Mouse (Mus musculus) mature B cell (primary cell): Measurements from ENCODE around the gene Col6a6.

Source experiments
- in situ Hi-C: fragments of 300-500 bp; cut with MboI; formaldehyde crosslinking; loops from 2 replicates; pipeline ENCODE4 v1.14.3; 2019

Gene Col6a6

DNA sequence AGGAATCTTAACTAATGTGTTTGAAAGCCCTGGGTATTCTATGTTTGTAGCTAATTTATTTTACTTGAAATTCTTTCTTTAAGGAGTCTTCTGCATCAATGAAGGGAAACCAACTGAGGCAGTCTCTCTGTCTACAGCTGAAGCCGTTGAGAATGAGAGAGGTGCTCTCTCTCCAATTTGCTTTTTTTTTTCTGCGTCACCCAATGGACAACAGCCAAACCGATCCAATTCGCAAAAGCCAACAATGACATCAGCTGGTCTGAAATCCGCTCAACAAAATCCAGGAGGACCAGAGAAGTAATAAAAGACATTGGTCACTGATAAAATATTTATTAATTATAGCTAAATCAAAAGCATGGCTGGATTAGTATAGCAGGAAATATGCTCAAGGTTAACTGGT is 26.5 kb downstream of the Col6a6 start:
- in situ Hi-C loops: no loop called here

DNA sequence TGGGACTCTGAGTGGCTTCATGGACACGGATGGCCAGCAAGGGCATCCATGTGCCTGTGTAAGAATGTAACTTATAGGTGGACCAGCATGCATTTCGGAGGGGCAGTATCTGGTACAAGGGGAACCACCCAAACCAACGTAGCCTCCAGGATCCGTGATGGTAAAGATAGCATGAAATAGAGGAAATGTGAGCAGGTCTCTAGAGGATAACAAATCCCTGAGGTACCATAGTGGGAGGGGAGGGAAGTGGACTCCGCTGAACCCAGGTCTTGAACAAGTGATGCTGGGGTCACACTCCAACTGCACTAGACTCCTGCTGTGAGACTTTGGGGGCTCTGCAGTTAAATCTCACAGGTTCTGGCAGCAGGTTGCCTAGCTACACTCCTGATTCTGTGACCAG is 27.7 kb downstream of the Col6a6 start:
- in situ Hi-C loops: no loop called here

DNA sequence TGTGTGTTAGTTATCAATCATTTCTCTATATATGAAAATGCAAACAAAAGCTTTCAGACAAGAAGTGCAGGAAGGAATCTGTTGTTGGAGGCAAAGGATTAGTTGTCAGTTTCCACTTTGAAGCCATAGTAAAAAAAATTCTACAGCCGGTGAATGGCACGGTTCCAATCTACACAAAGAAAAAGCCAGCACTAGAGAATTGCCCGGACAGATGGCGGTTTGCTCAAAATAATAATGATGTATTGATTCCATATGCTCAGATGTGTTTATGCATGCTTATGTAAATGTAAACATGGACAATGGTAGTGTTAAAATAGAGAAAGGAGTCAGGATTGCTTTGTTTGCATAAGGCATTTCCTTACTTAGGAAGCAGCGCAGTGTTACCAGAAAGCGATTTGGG is 31.8 kb downstream of the Col6a6 start:
- in situ Hi-C loops: no loop called here

DNA sequence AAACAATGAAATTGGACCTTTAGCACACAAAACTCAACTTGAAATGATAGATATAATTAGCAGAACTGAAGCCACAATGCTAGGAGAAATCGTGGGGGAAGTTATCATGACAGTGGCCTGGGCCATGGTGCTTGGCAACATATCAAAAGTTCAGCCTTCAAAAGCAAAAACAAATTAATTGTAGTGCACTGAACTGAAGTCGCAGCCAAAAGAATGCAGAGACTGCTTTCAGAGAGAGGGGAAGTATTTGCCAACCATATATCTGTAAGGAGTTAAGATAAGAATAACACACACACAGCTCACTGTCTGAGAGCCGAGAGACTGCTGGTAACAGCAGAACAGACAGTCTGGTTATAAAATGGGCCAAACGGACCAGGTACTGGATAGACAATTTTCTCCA is 33.0 kb downstream of the Col6a6 start:
- in situ Hi-C loops: no loop called here

DNA sequence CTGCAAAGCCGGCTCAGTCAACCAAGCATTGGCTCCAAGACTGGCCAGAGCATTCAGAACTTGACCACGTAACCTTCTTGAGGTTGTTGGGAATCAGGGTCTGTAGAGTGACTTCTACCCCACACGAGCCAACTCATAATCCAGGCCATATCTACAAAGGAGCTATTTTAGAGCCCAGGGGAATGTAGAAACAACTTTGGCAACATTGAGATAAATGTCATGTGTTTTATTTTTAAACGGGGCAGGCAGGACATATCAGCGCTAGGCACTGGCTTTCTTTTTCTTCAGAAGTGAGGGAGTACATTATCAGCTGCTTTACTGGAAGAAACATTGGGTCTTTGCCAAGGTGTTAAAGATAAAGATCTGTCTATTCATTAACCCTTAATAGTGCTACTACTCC is 36.1 kb downstream of the Col6a6 start:
- in situ Hi-C loops: no loop called here

DNA sequence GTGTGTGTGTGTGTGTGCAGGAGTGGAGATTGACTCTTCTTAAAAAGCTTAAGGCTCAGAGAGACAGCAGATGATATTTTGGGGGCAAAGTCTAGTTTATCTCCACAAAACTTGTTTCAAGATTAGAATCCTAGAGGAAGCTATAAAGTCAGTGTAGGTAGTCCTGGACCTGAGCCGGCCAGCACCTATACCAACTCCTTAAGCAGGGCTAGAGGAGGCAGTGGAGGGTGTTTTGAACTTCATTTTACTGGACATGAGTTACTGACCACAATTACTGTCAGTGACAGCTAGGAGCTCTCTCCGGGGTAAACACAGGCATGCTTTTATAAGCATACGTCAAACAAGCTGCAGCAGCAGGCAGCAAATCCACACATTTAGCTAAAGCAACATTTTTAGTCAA is 39.8 kb downstream of the Col6a6 start:
- in situ Hi-C loops: no loop called here

DNA sequence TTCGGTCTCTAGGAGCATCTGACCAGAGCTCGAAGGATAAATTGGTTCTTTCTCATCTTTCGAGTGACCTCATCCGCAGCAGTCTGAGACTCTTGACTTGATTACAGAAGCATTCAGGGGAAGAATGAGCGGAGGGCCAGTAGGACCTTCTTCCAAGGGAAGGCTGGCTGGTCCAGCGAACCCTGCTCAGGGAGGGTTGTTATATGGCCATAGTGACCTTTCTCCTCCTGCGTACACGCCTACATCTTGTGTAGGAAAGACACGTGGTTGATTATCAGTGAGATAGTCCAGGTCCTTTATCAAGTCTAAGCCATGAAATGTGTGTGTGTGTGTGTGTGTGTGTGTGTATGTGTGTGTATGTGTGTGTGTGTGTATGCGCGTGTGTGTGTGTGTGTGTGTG is 40.2 kb downstream of the Col6a6 start:
- in situ Hi-C loops: no loop called here

DNA sequence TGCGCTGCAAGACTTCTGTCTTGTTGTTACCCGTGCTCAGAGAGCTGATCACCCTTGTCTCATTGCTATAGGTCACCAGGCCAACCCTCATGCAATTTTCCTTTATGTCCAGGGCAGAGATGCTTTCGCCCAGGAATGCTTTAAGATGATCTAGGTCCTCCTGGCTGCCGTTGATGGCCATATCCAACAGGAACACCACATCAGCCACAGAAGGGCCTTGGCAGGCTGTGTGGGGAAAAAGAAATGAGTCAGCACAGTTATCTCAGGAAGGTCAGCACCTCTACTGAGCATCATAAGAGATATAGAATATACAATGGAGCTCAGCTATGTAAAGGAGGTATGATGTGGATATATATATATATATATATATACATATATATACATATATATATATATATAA is 43.9 kb downstream of the Col6a6 start:
- in situ Hi-C loops: no loop called here

DNA sequence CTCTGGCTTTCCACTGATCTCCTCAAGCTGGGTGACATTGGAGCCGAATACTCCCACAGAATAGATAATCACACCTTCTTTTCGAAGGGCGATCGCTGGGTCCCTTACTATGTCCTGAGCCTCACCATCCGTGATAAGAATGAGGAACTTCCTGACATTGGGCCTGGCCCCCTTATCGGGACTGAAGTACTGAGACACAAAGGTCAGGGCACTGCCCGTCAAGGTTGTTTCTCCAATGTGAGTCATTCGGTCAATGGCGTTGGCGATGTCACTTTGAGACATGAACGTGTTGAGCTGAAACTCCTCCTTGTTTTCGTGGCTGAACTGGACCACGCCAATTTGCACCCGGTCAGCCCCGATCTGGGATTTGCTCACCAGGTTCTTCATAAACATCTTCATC is 47.3 kb downstream of the Col6a6 start:
- in situ Hi-C loops: no loop called here

DNA sequence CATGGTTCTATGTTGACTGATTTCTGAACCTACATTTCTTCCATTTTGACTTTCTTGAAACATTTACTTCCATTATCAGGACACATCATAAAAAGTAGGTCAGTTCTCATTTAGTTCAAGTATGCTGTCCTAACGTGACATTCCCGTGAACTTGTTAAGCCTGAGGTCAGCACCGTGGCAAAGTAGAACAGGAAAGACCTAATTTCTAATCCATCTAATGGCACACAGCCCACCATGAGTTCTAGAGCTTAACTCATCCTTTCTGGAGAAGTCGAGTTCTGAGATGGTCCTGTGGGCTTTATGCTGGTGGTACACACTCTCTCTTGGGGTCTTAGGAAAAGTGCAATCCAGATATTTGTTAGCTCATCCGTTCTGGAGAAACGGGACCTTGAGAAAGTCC is 49.2 kb downstream of the Col6a6 start:
- in situ Hi-C loops: no loop called here

DNA sequence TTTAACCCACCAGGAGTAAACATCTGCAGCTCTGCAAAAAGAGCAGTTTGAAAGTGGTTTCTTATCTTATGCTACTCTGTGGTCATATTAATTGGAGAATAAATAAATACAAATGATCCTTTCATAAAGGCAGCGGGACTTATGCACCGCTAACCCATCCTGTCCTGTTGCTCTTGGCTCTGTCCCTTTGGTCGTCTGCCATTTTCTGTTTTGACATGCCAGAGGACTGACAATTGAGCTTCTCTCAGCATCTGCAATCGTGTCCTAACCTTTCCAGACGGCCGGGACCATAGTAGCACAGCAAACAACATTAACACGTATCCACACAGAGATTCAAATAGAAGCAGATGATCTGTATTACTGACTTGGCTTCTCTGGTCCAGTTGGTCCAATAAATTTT is 53.1 kb downstream of the Col6a6 start:
- in situ Hi-C loops: no loop called here

DNA sequence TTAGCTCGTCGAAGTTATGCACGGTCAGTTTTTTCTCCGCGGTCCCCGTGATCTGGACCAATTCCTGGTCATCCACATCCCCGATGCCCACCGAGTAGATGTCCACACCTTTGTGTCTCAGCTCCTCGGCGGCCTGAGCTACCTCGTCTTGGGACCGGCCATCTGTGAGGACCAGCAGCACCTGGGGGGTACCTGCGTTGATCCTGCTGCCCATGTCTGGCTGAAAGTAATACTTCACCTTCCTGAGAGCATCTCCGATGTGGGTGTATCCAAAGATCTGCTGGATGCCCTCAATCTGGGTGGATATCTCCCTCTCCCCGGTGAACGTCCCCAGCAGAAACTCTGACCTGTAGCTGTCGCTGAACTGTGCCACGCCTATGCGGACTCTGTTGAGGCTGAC is 53.6 kb downstream of the Col6a6 start:
- in situ Hi-C loops: no loop called here

DNA sequence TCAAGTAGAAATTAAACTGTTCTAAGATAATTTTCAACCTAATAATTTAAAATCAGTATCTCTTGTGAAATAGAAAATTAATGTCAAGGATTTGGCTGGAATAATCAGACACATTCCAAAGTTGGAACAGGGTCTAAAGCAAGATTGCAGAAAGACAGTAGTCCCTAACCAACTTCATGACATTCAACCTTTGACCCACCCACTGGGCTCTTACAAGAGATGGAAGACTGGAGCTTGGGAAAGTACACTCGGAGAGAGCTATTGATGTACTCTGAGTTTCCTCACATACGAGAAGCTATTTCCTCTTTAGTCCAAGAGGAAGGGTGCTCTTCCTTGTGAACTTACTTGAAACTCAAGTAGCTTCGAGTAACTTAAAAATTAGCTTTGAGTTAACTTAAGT is 56.6 kb downstream of the Col6a6 start:
- in situ Hi-C loops: no loop called here

DNA sequence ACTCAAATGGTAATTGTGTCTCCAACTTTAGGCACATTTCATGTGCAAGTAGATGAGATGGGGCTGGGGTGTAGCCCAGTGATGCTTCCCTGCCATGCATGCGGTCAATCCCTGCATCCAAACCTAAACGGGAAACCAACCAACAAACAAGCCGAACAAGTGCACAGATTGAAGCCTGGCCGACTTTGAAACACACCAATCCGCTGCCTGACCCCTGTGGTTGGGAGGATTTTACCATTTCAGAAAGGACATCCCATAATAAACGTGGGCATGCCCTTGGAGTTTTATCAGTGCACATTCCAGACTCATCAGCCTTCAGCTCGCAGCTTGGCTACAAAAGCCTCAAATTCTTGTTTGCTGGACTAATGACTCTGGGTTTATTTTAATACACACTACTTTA is 57.3 kb downstream of the Col6a6 start:
- in situ Hi-C loops: no loop called here

DNA sequence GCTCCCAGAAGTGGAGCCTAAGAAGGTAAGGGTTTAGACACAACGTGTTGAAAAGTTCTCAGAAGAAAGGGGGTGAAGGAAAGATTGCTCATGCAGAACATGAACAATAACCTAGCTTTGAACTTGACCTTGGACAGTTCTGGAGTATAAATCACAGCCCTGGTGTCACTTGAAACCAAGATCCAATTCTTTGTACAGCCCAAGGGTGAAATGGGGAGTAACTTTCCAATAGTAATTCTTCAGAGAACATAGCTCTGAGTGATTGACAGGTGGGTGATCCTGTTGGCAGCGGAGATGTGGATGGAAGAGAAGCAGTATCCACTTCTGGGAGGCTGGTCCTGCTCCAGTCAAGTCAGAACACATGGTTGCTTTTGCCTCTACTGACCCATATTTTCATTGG is 62.1 kb downstream of the Col6a6 start:
- in situ Hi-C loops: no loop called here

DNA sequence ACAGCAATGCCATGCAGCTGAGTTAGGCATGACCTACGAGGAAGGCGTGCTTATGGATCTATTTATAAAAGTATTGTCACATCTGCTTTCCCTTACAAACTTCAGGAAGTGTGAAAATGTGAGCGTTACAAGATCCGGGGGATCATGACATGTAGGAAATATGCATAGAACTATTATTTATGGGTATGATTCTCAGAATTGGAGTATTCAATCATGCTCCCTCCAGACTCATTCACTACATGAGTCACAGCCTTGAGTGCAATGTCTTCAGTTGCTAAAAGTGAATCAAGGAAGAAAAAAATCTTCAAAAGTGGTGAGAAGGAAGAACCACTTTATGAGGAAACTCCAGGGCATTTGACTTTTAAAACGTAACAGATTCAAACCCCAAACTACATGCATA is 63.3 kb downstream of the Col6a6 start:
- in situ Hi-C loops: no loop called here

DNA sequence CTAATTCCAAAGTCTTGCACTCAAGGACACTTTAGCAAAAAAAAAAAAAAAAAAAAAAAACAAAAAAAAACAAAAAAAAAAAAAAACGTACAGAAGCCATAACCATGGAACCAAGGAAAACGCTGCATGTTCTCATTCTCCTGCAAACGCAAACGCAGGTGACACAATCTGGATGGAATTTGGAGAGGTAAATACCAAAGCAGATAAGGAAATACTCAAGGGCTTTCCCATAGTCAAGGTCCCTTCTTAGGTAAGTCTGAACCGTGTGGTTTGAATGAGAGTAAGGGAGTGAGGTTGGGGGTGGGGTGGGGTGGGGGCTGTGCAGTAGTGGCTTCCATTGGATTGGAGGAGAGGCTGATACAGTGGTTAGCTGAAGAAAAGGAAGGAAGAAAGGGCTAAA is 63.8 kb downstream of the Col6a6 start:
- in situ Hi-C loops: no loop called here

DNA sequence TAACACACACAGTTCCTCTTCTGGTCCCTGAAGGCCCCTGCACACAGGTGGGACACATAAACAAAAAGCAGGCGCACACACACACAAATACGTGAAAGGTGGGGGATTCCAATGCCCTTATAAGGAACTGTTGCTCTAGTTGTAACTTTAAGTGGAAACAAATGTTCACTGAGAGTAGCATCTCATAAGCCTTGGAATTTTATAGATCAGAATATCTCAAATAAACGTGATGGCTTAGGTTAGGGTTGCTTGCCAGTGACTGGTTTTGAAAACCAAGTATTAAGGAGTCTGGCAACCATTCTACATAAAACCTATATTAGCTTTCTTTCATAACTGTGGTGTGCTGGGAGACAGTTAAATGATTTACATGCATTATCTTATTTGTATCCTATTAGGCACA is 64.3 kb downstream of the Col6a6 start:
- in situ Hi-C loops: no loop called here

DNA sequence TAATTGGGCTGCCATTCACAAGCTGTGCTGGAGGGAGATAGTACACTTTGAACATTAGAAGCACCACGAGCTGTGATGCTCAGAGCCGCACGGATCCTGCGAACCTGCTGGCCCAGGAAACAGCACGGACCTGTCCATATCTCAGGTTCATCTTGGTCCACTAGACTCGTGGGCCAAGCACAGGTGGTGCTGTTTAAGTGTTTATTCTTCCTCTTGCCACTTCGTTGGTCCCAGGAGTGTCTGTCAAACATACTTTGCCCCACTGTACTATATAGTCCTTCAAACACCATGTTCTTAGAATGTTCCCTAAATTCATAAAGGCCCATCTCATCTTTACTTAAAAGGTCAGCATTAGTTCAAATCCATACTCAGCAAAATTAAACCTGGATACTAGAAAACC is 65.7 kb downstream of the Col6a6 start:
- in situ Hi-C loops: no loop called here

DNA sequence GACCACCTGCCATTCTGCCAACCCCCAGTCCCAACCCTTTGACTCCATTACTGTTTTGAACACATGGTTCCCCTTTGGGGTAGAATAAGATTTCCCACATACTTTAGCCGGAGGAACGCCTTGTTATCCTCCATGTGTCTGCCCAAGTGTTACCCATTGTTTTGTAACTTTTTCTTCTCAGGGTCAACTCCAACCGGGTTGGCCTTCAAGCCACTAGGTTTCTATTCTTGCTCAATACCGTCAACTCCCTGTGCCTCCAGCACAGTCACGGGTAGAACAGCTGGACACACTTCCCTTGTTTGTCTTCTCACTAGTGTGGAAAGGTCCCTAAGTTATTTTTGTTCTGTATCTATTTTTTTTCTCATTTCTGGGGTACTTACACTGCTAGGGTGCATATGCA is 69.1 kb downstream of the Col6a6 start:
- in situ Hi-C loops: no loop called here

DNA sequence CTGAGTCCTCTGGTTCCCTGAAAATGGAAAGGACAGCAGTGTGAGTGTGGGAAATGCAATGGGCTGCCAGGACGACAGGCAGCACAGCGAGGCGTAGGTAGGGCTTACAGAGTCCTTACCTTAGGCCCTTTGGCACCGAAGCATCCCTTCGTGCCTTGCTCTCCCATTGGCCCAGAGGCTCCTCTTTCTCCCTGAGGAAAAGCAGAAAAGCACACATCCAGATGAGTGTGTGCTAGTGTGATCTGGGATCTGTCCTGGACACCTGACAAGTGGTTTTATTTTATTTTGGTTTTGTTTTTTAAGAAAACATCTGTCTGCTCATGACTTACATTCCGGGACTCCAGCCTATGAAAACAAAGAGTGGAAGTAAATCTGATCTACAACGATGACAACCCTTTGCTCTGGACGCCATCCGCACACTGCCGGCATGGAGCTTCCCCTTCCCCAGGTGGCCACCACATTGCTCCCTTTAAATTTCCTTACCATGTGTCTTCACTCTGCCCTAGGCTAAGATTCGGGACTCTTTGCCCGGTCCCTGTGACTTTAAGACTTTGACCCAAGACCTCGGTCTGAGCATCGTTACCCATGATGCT is 69.7 kb downstream of the Col6a6 start:
- in situ Hi-C loops: no loop called here

DNA sequence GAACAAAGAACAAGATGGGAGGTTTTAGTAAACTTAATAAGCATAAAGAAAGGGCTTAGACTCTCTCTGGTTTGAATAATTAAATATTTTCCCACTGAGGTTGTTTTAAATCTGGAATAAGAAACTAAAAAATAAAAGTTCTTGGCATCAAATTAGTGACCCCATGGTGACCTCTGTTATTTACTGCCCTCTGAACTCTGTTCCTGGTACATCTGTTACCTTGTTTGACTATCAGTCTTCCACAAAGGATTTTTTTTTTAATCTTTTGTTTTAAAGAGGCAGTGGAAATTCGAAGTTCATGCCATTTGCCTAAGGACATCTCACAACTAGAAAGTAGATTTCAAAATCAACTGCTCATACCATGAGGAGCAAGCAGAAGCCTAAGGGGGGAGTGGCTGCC is 73.7 kb downstream of the Col6a6 start:
- in situ Hi-C loops: no loop called here

DNA sequence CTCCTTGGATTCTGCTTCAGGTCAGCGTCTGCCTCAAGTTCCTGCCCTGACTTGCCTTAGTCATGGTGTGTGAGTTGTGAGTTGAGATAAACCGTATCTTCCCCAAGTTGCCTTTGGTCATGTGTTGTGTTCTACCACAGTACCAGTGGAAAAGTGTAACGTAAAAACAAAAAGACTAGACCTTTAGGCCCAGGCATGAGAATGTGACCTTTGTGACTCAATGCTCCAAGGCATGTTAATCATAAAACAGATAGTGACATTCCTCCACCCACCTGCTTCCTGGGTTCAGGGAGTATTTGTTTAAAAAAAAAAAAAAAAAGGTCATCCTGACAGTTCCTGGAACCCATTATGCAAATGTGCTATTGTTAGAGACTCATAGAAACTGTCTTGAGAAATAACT is 82.1 kb downstream of the Col6a6 start:
- in situ Hi-C loops: no loop called here

DNA sequence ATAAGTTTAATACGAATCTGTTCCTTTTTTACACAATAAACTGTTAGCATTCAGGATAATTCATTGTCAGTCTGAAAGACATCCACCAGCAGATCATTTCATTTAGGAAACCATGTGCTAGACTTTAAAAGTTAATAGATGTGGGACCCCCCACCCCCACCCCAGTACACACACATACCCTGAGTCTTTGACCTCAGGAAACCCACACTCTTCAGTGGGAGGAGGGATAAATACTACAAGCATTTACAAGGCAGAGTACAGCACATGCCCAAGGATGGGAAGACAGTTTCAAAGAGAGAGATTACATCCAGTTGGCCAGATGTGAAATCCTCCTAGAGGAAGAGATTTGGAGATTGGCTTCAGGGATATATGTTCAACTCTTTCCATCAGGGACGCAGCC is 87.5 kb downstream of the Col6a6 start:
- in situ Hi-C loops: no loop called here

DNA sequence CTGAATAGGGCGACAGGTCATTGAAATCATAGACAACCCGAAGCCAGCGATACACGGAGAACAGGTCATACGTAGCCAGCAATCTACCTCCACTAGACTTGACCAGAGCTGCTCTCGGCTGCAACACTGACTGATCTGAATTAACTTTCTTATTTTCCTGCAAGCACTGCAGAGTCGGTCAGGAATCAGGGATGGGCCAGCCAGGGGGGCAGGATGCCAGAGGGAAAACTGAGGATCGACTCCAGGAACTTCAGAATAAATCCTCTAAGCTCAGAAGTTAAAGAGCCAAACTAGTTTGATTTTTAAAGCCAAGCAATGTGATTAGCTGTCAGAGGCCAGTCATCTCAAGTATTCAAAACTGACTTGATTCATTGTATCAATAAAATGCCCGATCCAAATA is 88.5 kb downstream of the Col6a6 start:
- in situ Hi-C loops: no loop called here
